25 mouse cellular contexts compared by ENCODE assay signal in genomic region chr12:40097023-40097422, GRCm38 (mm10). TPM values are rescaled to one million over a fixed set of nuclear protein-coding genes. Genes with fewer than 3 reads are reported as not detected.
"Had no signal": no experiment of that assay in that cellular context is flagged by ENCODE, and none has a peak within 500 bp of the region (broad histone marks: within the 10 kb centered on the region; RNA-seq: fewer than 3 reads in every experiment).

No protein-coding gene starts in this region.

- ATAC-seq: hindbrain, postnatal 0 days; liver, embryonic 12.5 days had no signal

- H3K4me1 ChIP-seq: heart, embryonic 13.5 days; heart, embryonic 15.5 days; hindbrain, embryonic 13.5 days; hindbrain, embryonic 15.5 days; limb, embryonic 13.5 days; limb, embryonic 15.5 days; liver, embryonic 12.5 days had no signal

- H3K27me3 ChIP-seq: heart, embryonic 13.5 days; heart, embryonic 15.5 days; hindbrain, embryonic 13.5 days; hindbrain, embryonic 15.5 days; limb, embryonic 13.5 days; limb, embryonic 15.5 days; liver, embryonic 12.5 days had no signal

- H3K36me3 ChIP-seq: heart, embryonic 13.5 days; heart, embryonic 15.5 days; hindbrain, embryonic 13.5 days; hindbrain, embryonic 15.5 days; limb, embryonic 13.5 days; limb, embryonic 15.5 days; liver, embryonic 12.5 days had no signal

- H3K4me2 ChIP-seq: heart, embryonic 11.5 days; heart, embryonic 13.5 days; heart, embryonic 15.5 days; hindbrain, embryonic 13.5 days; hindbrain, embryonic 15.5 days; limb, embryonic 13.5 days; limb, embryonic 15.5 days; liver, embryonic 12.5 days had no signal

- H3K4me3 ChIP-seq: gastrocnemius, adult 2 months; heart, adult 2 months; heart, embryonic 13.5 days; heart, embryonic 15.5 days; hindbrain, embryonic 13.5 days; hindbrain, embryonic 15.5 days; layer of hippocampus, adult 2 months; left cerebral cortex, adult 2 months; limb, embryonic 13.5 days; limb, embryonic 15.5 days; liver, embryonic 12.5 days had no signal

- DNase-seq: gastrocnemius, adult 2 months; gastrocnemius, postnatal 14 days; gastrocnemius, postnatal 36 days; heart, adult 11 months; heart, adult 2 months; heart, postnatal 14 days; heart, postnatal 36 days; kidney, adult 11 months; kidney, adult 8-10 months; kidney, postnatal 10 days; kidney, postnatal 25 days; kidney, postnatal 4 days; left cerebral cortex, postnatal 4 days had no signal

- H3K27ac ChIP-seq: gastrocnemius, adult 2 months; heart, adult 2 months; heart, embryonic 13.5 days; heart, embryonic 15.5 days; hindbrain, embryonic 13.5 days; hindbrain, embryonic 15.5 days; hindbrain, postnatal 0 days; layer of hippocampus, adult 2 months; left cerebral cortex, adult 2 months; limb, embryonic 13.5 days; limb, embryonic 15.5 days; liver, embryonic 12.5 days; liver, embryonic 14.5 days had no signal

- H3K9me3 ChIP-seq: heart, embryonic 13.5 days; heart, embryonic 15.5 days; hindbrain, embryonic 13.5 days; hindbrain, embryonic 15.5 days; limb, embryonic 13.5 days; limb, embryonic 15.5 days; liver, embryonic 12.5 days had no signal

- H3K9ac ChIP-seq: heart, embryonic 13.5 days; heart, embryonic 15.5 days; hindbrain, embryonic 13.5 days; hindbrain, embryonic 15.5 days; limb, embryonic 13.5 days; limb, embryonic 15.5 days; liver, embryonic 12.5 days; liver, embryonic 14.5 days had no signal

RNA-seq across cellular contexts. Expression of gene Scin, which starts 37.0 kb away (rescaled TPM):
- total RNA-seq: hindbrain, postnatal 0 days; left cerebral cortex, adult 2 months had no signal
